Mouse (Mus musculus) thymus, adult 18-20 months (tissue): ENCODE data around the gene Arcn1.
"Not testable (repeated sequence)": the region's sequence is repeated elsewhere in the genome, so short reads cannot be mapped to it uniquely, and the experiment has no call there.

Experiments
- DNase-seq, 2 experiments: peaks; one replicate each; pipeline ENCODE4 v3.0.0; 2022; ENCODE audit warnings: mixed read lengths in 2 of 2

Arcn1 gene

DNA sequence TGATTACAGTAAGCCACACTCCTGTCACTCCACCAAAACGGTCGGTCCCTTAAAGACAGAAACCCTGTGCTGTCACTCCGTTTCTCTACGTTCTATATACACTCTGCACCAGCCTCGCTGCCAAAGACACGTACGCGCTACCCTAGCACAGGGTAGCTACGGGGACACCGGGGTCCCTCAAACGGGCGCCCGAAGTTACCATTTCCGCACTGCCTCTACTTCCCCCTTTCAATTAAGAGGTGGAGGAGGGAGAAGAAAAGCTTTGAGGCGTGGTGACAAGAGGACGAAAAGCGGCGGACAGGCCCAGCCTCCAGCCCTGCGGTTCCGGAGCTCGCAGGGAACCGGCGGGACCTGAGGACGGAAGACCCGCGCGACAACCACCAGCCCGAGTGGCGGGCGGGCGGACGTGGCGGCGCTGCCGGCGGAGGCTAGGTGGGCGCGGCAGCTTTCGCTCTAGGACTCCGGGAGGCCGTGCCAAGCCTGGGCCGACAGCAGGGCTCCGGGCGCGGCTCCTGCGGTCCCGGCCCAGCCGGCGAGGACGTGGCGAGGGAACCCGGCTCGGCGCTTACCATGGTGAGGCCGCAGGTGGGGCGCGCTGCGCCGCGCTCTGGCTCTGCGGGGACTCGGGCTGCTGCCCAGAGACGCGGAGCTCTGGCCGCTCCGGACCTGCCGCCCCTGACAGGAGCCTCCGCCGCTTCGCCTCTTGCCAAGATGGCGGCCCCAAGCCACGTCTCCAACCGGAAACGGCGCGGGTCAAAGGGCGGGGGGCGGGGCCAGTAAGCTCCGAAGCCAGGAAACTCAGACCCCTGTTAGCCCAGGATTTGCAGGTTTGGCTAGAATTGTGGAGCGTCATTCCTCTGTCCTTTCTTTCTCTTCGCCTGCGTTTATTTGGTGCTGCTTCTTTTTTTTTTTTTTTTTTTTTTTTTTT is at the start of gene Arcn1, which contains the start of gene Ift46:
TSS of gene Arcn1 (minus strand) at position 745 of the 928 bp plus-strand sequence.
TSS of gene Ift46 (plus strand) at position 808 of the 928 bp plus-strand sequence.
- DNase-seq = peak; percentile 68

DNA sequence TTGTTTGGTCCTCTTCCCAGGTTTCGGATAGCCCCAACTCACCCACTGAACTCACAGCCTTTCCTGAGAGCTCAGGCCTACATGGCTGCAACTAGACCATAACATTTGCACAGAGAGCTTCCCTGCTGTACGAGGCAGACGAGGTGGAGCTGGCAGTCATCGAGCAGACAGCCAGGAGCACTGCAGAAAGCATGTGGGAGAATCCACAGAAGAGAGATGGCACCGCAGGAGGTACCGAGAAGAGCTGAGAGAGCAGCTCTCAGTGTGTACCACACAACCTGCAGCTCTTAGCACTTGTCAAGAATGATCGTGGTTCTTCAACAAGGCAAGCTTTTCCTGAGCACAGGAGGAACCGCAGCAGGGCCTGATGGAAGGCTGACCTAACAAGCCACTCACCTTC is 46.5 kb upstream of the Arcn1 start:
- no peak for DNase-seq

DNA sequence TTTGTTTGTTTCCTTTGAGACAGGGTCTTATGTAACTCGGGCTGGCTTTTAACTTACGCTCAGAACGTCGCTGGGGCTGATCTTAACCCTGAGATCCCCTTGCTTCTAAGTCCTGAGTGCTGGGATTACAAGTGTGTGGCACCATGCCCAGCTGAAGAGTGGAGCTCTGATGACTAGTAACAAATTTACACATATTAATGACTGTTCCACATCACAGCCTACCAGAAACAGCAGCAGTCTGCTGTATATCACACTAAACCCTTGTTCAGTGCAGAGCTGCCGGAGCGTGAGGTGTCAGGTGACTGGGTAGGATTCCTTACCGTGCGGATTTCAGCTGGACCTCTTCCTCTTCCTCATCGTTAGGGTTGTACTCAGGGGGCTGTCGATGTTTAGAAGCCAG is 42.7 kb upstream of the Arcn1 start:
- no peak for DNase-seq

DNA sequence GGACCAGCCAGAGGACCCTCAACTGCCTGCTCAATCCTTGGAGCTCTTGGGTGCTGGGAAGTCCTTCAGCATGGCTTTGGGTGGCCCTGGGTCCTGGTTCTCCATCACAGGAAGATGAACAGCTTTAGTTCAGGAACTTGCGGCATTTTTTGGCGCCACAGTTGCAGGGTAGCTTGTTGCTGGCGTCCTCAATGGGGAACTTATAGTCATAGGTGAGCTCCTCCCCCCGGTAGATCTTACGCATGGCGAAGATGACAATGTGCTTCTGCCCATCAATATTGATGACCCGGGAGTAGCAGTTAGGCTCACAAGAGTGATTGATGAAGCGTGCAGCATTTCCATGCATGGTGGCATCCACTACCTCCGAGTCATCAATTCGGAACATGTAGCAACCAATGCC is 40.1 kb upstream of the Arcn1 start:
- no peak for DNase-seq

DNA sequence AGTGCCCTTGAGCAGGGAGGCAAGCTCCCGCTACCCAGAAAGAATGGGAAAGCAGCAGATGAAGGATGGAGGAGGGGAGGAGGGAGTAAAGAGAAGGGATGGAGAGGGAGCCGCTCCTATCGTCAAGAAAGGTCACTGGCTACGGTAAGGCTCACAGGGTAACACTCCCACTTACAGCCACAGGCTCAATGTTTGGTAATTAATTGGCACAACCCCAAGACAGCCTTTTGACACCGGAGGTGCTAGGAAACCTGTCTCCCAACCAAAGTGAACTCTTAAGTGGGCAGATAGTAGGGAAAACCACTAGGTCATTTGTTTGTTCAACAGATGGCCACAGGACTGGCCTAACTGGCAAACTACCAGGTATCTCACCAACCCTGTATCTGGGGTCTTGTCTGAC is 39.5 kb upstream of the Arcn1 start:
- DNase-seq = no peak

DNA sequence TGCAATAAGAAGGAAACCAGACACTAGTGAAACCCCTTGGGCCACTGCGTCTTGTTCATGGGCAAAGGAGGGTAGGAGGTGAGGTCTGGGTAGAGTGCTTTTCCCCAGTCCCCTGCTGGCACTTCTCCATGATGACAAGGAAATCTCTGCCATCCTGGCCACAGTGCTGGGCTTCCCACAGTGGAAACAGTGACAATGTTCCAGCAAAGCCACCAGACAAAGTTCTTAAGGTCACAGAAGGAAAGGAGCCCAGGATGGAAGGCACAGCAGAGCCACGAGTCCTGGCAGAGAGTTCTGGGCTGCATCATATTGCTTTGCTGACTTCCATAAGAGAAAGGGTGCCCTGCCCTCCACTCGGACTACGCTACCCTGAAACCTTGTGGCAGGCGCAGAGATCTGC is 37.9 kb upstream of the Arcn1 start:
- no peak for DNase-seq

DNA sequence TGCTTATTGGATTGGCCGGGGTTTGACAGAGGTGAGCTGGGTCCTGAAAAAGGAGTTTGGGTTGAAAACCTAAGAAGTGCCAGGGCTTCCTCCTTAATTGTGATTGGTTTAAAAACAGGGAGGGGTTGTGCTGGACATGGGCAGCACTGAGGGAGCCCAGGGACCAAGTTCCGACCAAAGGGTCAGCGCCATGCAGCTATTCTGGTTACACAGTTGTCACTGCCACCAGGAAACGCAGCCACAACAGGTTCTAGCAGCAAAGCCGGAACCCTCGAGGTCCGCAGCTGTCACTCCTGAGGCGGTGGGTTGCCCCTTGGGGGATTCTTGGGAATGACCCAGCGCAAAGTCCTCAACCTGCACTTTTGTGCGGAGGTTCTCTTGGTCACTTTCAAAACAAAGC is 37.0 kb upstream of the Arcn1 start:
- no peak for DNase-seq

DNA sequence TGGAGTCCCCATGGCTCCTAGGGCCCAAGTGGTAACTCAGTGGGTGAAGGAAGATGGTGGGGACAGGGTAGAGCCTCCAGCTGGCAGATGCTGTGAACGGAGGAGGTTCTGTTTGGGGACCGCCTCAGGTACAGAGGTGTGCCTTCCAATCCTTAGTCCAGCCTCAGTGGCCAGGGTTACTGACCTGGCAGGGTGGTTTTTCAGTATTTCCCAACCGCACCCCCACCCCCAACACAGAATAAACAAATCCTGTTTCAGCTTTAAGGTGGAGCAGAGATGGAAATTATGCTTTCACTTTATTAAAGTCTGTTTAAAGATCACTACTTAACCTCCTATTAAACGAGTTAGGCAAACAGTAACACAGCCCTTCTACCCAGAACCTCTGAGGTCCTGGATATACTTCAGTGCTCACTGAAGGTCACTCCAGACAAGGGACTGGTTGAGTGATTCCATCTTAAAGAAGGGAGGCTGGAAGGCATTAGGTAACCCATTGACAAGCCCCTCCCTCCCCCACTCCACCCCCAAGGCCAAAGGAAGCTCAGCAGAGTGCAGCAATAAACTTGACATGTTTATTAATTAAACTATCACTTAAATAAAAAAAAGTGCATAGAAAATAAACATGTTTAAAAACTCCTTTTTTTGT is 35.3 kb upstream of the Arcn1 start, which contains the start of gene Ttc36:
TSS of gene Ttc36 (minus strand) at position 265 of the 643 bp plus-strand sequence.
- no peak for DNase-seq

DNA sequence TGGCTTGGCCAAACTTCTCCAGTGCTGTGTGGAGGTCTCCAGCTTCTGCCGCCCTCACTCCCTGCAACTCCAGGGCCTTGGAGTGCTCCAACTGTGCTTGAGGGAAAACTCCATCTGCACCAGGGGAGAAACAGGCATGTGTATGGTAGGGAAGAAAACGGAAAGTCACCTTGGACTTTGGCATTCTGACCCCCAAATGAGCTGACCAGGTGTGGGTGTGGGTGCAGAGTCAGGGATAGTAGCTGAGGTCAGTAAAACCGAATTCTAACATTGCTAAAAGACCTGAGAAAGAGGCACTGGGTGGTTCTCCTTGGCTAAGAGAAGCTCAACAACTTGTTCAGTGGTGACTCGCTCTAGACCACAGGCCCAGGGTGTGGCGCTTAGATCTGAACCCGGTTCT is 34.0 kb upstream of the Arcn1 start:
- DNase-seq = no peak

DNA sequence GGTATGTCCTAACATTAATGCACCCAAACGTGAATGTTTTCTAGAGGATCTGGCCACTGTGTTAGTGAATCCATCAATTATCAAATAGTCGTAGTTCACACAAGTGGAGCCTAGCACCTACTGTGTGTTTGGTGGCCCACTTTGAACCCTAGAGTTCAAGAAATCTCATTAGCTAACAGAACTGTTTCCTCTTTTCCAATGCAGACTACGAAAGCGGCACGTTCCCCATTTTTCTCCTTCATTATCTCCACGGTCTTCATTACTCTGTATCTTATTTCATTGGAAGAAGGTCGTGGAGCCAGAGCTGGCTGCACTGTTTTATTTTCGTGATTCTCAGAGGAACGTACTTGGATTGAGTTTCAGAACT is 32.3 kb upstream of the Arcn1 start:
- DNase-seq = no peak

DNA sequence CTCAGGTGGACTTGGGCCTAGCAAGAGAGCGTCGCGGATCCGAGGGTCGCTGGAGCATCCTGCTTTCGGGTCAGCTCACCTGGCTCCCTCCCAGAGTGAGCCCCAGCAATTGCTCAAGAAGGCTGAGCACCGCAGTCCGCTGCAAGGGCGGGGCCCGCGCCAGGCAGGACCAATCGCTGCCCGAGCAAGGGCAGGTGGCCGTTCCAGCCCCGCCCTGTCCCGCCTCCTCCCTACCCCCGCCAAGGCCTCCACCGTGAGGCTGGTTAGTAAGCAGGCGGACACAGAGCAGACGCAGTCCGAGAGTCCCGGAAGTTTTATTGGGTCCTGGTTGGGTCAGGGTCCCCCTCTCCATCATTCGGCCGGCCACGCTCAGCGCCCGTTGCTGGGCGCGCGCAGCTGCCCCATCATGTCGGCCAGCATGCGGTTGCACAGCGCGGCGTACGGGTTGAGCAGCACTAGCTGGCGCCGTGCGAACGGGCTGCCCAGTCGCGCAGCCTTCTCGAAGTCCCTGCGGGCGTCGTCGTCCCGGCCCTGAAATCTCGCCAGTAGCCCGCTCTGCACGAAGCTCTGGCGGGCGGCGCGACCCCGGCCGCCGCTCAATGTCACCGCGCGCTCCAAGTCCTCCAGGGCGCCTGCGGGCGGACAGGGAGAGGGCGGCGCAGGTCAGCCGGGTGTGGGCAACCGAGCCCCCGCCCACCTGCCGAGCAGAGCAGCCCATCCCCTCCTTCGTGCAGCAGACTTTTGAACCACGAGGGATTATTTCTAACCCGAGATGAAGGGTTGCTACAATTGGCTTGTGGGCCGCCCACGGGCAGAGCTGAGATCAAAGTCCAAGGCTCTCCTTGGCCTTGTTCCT is 31.7 kb upstream of the Arcn1 start, which contains the start of gene Tmem25:
TSS of gene Tmem25 (minus strand) at position 206 of the 856 bp plus-strand sequence.
- peak; percentile 47 to 52 for DNase-seq

DNA sequence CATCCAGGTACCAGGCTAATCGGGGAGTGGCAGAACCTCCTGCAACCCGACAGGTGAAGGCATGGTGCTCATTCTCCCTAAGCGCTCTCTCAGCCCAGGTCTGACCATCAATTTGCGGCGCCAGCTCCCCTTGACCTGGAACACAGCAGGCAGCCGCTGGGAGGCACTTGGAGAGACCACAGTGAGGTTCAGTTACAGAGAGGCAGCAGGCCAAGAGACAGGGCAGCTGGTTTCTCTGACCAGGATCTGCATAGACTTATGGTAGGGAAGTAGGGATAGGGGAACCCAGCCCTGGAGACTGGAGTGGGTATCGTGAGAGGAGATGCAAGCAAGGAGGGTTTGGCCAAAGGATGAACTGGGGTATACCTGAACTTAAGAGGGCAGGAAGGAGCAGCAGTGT is 30.7 kb upstream of the Arcn1 start:
- no peak for DNase-seq

DNA sequence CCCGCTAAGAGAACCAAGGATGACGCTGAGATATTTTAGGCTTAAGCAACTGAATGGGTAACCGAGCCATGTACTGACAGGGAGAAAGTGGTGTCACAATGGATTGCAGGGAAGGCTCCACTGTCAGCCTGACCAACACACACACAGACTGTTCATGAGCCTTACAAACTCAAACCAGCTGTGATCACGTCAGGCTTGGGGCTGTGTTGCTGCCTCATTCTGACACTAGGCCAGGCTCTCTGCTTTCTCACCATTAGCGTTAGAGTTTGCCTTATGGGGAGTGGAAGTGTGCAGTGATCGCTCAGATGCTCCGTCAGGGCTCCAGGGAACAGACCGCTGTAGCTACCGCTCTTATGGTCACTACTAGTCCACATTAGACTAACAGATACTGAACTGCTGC is 25.2 kb upstream of the Arcn1 start:
- no peak for DNase-seq

DNA sequence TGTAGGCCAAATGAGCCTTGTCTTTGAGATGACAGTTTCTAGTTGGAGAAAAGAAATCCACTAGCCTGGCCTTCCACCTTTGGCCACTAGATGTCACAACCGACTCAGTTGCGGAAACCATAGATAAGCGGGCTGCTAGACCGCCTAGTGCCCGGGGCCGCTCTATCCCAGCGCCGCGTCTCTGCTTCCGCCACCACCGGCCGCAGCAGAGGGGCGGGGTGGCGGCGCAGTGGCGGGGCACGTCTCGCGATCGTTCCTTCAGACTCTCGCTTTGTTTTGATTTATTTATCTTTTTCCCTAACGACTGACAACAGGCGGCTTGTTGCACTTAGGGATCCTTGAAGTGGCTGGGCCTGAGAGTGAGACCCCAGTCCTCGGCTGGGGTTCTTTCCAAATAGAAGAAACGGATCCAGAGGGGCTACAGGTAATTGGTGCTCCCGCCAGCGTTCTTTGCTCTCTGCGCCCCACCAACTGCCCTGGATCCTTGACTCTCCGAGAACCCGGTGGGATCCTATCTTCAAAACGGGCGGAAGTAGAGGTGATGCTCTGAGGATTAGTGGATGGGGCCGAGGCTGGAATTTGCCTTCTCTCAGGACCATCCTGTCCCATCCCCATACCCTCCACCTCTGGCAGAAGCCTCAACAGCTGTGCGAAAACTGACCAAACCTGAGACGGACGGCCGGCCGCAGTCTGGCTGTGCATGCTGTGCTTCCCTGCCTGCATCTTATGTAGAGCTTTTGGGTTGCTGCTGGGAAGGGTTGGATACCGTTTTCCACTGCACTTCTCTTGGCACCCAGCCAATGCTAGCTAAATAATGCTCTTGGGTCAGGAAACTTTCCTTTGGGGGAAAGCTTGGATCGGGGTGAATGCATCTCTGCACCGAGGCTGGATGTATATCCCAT is 5.4 kb upstream of the Arcn1 start:
- DNase-seq = peak; percentile 81 to 84

DNA sequence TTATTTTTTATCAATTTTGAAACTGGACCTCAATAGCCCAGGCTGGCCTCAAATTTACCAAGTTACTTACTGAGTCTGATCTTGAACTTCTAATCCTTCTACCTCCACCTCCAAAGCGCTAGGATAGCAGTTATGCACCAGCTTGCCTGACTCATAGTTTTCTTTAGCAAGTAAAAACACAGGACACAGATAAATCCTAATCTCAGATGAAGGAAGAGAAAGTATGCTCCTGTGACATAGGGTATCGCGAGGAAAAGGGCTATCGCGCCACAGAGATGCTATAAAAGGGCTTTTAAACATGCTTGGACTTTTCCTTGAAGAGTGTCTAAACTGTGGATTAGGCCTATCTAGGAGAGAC is 4.7 kb upstream of the Arcn1 start:
- DNase-seq = no peak

DNA sequence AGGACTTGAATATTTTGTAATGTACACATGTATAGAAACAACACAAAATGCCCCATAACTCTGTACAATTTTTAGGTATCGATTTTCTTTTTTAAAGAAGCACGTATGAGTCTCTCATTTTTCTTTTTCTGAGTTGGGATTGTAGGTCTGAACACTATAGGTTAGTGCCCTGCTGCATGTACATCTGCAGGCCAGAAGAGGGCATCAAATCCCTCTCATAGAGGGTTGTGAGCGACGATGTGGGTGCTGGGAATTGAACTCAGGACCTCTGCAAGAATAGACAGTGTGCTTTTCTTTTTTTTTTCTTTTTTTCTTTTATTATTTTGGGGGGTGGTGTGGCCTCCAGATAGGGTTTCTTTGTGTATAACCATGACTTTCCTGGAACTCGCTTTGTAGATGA is 3.7 kb upstream of the Arcn1 start:
- DNase-seq = no peak

DNA sequence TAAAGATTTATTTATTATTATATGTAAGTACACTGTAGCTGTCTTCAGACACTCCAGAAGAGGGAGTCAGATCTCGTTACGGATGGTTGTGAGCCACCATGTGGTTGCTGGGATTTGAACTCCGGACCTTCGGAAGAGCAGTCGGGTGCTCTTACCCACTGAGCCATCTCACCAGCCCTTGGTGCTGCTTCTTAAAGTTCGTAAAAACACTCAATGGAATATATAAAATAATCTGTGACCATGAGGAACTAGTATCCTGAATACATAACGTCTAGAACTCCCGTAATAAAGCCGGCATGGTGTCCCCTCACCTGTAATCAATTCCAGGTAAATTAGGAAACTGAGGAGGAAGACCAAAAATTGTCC is 367 bp upstream of the Arcn1 start:
- DNase-seq = not testable (repeated sequence)

DNA sequence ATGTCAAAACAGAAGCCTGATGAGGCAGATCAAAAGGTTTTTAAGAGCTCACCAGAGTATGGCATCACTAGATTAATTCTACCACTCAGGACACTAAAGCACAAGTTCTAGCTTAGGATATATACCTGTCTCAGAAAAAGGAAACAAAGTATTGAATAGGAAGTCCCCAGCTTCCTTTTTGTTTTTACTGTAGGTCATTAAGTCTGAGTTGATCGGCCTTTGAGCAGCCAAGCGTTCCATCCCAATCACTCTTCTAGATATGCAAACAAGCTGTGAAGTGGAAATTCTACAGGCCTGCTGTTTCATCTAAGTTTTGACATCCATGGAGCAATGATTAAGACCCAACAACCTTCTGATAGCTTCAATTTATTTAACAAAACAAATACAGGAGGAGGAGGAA is 6.8 kb downstream of the Arcn1 start:
- no peak for DNase-seq

DNA sequence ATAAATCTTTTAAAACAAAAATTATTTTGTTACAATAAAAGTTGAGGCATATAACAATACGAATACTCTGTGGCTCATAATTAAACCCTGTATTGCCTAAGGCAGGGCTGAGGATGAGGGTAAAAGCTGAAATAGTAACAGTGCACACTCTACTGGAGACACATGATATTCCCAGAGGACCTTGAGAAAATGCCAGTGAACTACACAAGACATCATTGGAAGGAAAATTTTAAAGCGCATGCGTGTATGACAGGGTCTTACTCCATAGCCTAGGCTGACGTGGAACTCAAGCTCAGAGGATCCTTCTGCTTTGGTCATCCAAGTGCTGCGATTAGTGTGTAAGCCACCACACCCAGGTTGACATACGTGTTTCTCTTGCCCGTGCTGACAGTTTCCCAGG is 19.2 kb downstream of the Arcn1 start:
- no peak for DNase-seq

DNA sequence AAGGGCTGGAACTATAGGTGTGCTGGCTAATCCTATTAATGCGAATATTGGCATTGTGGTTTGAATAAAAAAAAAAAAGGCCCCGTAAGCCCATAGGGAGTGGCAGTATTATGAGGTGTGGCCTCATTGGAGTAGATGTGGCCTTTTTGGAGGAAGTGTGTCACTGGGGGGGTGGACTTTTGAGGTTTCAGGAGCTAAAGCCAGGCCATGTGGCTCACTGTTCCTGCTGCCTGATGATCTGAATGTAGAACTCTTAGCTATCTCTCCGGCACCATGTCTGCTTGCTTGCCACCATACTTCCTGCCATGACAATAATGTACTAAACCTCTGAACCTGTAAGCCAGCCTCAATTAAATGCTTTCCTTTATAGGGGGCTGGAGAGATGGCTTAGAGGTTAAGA is 20.3 kb downstream of the Arcn1 start:
- no peak for DNase-seq

DNA sequence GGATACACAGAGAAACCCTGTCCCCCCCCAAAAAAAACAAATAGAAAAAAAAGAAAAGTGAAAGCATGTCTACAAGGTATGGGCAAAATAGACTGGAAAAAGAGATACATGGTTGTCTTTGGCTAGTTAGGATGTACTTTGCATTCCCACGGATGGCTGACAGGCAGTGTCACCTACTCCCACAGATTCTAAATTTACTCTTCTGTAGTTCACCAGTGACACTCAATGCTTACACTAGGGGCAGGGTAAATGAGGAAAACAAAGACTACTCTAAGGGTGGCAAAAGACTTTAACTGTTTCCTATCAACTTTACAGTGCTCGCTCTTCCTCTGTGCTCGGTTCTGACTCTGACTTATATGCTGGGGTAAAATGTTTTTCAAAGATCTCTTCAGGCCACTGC is 21.0 kb downstream of the Arcn1 start:
- DNase-seq = no peak

DNA sequence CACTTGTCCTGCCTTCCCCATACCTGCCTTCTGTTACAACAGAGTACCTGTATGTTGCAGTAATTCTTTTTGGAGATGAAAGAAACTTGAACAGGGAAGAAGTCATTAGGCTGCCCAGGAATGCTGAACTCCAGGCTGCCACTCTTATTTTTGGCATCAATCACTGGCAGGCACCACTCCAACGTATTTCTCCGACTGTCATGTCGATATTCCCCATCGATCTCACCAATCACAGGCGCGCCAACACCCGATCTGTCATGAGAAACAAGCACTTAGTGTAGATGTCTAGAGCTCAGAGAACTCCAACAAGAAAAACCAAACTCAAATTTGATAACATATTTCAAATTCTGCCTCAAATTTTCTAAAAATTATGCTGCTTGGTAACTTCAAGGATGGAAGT is 22.3 kb downstream of the Arcn1 start:
- DNase-seq = no peak
